19 mouse cellular contexts compared by ENCODE assay signal in the genomic region with DNA sequence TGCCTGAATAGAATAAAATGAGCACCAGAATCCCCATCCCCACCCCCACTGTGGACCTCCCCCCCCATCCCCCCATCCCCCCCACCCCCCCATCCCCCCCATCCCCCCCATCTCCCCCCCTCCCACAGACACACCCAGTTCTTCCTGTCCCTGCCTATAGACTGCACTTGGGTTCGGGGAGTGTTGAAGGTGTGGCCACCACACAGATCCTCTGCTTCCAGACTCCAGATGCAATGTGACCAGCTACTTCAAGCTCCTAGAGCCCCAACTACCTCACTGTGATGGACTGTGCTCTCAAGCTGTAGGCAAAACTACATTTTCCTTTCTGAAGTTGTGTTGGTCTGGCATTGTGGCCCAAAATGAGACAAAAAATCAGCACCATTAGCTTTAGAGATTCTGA.
"Had no signal": no experiment of that assay in that cellular context is flagged by ENCODE, and none has a peak within 500 bp of the region (broad histone marks: within the 10 kb centered on the region; RNA-seq: fewer than 3 reads in every experiment).

No protein-coding gene starts in this region.

- H3K36me3 ChIP-seq: liver, embryonic 15.5 days; lung, embryonic 15.5 days; midbrain, embryonic 13.5 days; neural tube, embryonic 13.5 days; neural tube, embryonic 15.5 days had no signal

- H3K4me1 ChIP-seq: megakaryocyte, embryonic 14.5 days had no signal

- H3K9me3 ChIP-seq: liver, embryonic 15.5 days; lung, embryonic 15.5 days; megakaryocyte, embryonic 14.5 days; midbrain, embryonic 13.5 days; neural tube, embryonic 13.5 days; neural tube, embryonic 15.5 days had no signal

- ATAC-seq: liver, postnatal 0 days; midbrain, embryonic 13.5 days; midbrain, embryonic 16.5 days had no signal

- H3K27me3 ChIP-seq: liver, embryonic 15.5 days had no signal

- DNase-seq: liver, postnatal 0 days; lung, adult 2 months; lung, postnatal 14 days; retina, postnatal 1 day; right cerebral cortex, adult 18-20 months; right cerebral cortex, postnatal 14 days; right cerebral cortex, postnatal 4 days; spleen, adult 18-20 months; thymus, adult 18-20 months; thymus, postnatal 14 days; thymus, postnatal 36 days had no signal

- H3K4me3 ChIP-seq: liver, embryonic 15.5 days; lung, embryonic 15.5 days; megakaryocyte, embryonic 14.5 days; midbrain, embryonic 13.5 days; myocyte; neural tube, embryonic 13.5 days; neural tube, embryonic 15.5 days had no signal
